Mouse (Mus musculus) olfactory bulb, adult 2 months (tissue): ENCODE data around the gene Med11.

Source experiments
- CTCF ChIP-seq: fragments of 200-500 bp; IDR thresholded peaks from 2 replicates; pipeline ENCODE4 v1.5.1; 2012; ENCODE audit warnings: low read depth, mild to moderate bottlenecking, low read length, moderate library complexity; ENCODE audit not compliant: insufficient read depth
- POLR2A ChIP-seq: fragments of 200-500 bp; IDR thresholded peaks from 2 replicates; pipeline ENCODE4 v1.6.1; 2012; ENCODE audit warnings: mild to moderate bottlenecking, low read depth, low read length, moderate library complexity; ENCODE audit not compliant: insufficient read depth

- no peak for TF ChIP-seq POLR2A
- TF ChIP-seq CTCF = no peak
Observed at GRCm38 (mm10) chr11:70431574-70431973, 20.1 kb upstream of the Med11 start.
